Mouse (Mus musculus): ENCODE measurements around the gene Zfyve27. TPM values are rescaled to one million over a fixed set of nuclear protein-coding genes. Genes with fewer than 3 reads are reported as not detected.
A peak's percentile ranks its signal among the peaks of the same experiment; 100 is the strongest.

Gene Zfyve27
- polyA plus RNA-seq, 1 experiment from 2014 or later: 56.4 TPM

DNA sequence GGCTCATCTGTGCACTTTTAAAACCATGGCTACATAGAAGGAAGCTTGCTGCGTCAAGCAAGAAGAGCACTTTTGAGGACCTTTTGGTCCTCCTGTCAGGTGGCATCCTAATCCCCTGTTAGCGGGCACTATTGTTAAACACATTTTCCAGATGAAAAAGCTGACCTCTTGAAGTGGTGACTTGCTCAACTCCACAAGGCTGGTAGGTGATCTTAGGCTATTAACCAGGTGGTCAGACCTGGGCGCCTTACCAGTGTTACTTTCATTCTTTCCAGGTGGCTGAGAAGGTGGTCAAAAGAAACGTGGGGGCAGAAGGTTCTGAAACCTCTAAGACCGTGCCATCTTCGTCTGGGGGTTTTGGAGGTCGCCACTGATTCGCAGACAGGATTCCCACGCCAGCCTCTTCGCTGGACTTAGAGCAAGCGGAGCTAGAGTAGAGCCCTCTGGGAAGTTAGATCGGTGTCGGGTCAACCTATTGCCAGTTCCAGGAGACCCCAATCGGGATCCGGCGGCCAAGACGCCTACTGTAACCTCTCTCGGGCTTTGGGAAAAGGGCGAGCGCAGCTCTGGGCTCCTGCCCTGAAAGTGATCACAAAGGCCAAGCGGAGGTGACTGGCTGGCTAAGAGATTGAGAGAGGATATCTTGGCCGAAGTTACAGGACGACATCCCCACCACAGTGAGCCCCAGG, 35.6 kb upstream of the Zfyve27 start:
- no peaks in the 10 kb centered on the region for H3K9me3 ChIP-seq (ENCODE audit: control insufficient read depth, low read length)
- H3K4me2 ChIP-seq (ENCODE audit: low read length): peak overlapping the region; percentile 92
- WGBS: 4% methylated on average over 23 of the region's 23 CpGs
- H3K27ac ChIP-seq (ENCODE audit: low read depth, low read length): peak overlapping the region; percentile 37; the same call in 1 of the 2 replicates
- H3K27me3 ChIP-seq (replicated peaks; ENCODE audit: control insufficient read depth, insufficient read depth, low read length): no peaks in the 10 kb centered on the region
- ATAC-seq: peak; percentile 3; the same call in 1 of the 2 replicates
- H3K9ac ChIP-seq (ENCODE audit: low read depth, low read length): peak overlapping the region; percentile 79
- H3K36me3 ChIP-seq (ENCODE audit: control insufficient read depth, insufficient read depth, low read length): no peaks in the 10 kb centered on the region
- peak overlapping the region; percentile 49 for H3K4me3 ChIP-seq (ENCODE audit: low read length)
- H3K4me1 ChIP-seq (ENCODE audit: control insufficient read depth, insufficient read depth, low read depth, low read length): peaks cover 8% of the 10 kb centered on the region

DNA sequence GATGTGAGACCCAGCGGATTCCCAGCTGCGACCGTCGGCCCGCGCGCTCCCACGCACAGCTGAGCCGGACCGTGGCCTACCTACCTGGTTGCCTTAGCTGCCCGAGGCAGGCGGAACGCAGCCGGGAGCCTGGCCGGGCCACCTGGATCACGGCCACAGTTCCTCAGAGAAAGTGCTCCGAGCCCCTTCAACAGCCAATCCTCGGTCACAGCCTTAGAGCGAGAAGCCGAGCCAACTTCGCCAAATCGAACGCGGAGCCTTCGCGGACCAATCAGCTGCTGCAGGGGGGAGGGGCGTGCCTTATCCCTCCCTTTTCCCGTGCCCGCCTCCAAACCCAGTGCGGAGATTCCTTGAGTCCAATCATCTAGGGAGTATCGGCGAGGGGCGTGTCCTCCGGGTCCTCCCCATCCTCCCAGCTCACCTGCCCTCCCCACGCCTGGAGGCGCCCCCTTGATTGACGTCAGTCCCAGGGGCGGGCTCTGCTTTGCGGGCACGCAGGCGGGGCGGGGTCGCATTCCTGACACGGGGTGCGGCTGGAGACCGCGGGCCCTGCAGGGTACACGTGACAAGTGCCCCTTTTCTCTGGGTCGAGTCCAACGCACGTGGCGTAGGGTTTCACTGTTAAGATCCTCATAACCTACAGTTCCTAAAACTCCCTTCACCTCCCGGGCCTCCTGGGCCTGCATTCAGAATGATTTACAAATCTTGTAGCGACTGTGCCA, 34.8 kb upstream of the Zfyve27 start, which contains the start of gene Avpi1:
TSS of gene Avpi1 (minus strand) at position 273 of the 722 bp plus-strand sequence.
- Histone ChIP-seq H3K9ac (ENCODE audit: low read depth, low read length) (peak within 1 kb of the TSS; percentile 79), H3K36me3 (ENCODE audit: control insufficient read depth, insufficient read depth, low read length) (no peaks in the 10 kb centered on the region), H3K4me2 (ENCODE audit: low read length) (peak within 1 kb of the TSS; percentile 92), H3K4me3 (ENCODE audit: low read length) (peak within 1 kb of the TSS; percentile 49), H3K27me3 (replicated peaks; ENCODE audit: control insufficient read depth, insufficient read depth, low read length) (no peaks in the 10 kb centered on the region), H3K4me1 (ENCODE audit: control insufficient read depth, insufficient read depth, low read depth, low read length) (peaks cover 8% of the 10 kb centered on the region), H3K9me3 (ENCODE audit: control insufficient read depth, low read length) (no peaks in the 10 kb centered on the region), H3K27ac (ENCODE audit: low read depth, low read length) (peak within 1 kb of the TSS; percentile 37; the same call in 1 of the 2 replicates)
- WGBS: under 1% methylated on average over 52 of the region's 54 CpGs
- ATAC-seq: peak; percentile 96

DNA sequence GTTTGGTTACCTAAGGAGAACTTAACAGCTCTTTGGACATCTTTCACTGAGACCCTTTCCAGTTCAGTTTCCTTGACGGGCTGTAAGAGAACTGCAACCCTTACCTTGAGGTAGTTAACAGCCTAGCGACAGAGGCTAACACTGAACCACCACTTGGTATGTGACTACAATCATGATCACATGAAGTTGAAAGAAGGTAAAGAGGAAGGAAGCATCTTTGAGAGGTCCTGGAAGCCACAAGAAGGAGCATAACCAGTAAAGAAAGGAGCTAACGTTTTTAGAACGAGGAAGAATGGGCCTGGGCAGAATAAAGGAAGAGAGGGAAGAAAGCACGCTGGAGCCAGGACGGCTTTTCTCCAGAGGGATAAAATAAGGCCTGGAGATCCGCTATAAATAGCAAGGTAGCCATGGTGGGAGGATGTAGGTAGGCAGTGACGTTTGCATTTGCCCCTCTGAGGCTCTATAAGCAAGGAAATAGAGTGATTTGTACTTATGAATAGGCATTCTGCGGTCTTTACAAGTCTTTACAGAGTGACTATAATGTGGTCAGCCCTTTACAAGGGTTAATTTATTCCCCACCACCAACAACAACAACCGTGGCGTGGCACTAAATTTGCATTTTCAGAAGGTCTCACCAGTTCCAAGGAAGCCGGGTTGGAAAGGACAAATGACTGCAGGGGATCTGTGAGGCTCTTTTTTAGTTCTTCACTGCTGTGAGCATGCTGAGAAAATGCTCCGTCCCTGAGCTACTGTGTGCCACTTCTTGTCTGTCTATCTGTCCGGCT, 34.0 kb upstream of the Zfyve27 start:
- Histone ChIP-seq H3K9me3 (ENCODE audit: control insufficient read depth, low read length) (no peaks in the 10 kb centered on the region), H3K4me2 (ENCODE audit: low read length) (peak overlapping the region; percentile 92), H3K27ac (ENCODE audit: low read depth, low read length) (peak overlapping the region; percentile 30; the same call in 1 of the 2 replicates), H3K36me3 (ENCODE audit: control insufficient read depth, insufficient read depth, low read length) (no peaks in the 10 kb centered on the region), H3K4me3 (ENCODE audit: low read length) (peak overlapping the region; percentile 49), H3K9ac (ENCODE audit: low read depth, low read length) (no peak overlapping the region; the same call in 1 of the 2 replicates), H3K4me1 (ENCODE audit: control insufficient read depth, insufficient read depth, low read depth, low read length) (peaks cover 8% of the 10 kb centered on the region), H3K27me3 (replicated peaks; ENCODE audit: control insufficient read depth, insufficient read depth, low read length) (no peaks in the 10 kb centered on the region)
- ATAC-seq: peak; percentile 15; the same call in 1 of the 2 replicates
- 13% methylated on average over 14 of the region's 14 CpGs for WGBS

DNA sequence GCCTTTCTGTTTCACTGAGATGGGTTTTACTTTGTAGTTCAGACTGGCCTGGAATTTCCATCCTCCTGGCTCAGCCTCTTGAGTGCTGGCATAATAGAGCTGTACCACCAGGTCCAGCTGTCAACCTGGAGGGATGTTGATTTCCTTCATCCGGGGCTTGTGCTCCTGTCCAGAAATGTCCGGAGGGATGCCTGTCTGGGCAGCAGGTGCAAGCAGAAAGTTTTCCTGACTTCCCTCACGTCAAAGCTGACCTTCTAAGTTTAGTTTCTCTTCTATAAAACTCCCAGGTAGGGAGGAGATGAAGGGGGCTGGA, 33.5 kb upstream of the Zfyve27 start:
- peaks cover 8% of the 10 kb centered on the region for H3K4me1 ChIP-seq (ENCODE audit: control insufficient read depth, insufficient read depth, low read depth, low read length)
- H3K27me3 ChIP-seq (replicated peaks; ENCODE audit: control insufficient read depth, insufficient read depth, low read length): no peaks in the 10 kb centered on the region
- ATAC-seq: no peak
- no peak overlapping the region for H3K9ac ChIP-seq (ENCODE audit: low read depth, low read length)
- no peaks in the 10 kb centered on the region for H3K9me3 ChIP-seq (ENCODE audit: control insufficient read depth, low read length)
- 50% methylated on average over 3 of the region's 3 CpGs for WGBS
- H3K4me3 ChIP-seq (ENCODE audit: low read length): no peak overlapping the region
- H3K36me3 ChIP-seq (ENCODE audit: control insufficient read depth, insufficient read depth, low read length): no peaks in the 10 kb centered on the region
- H3K27ac ChIP-seq (ENCODE audit: low read depth, low read length): no peak overlapping the region
- no peak overlapping the region for H3K4me2 ChIP-seq (ENCODE audit: low read length)

DNA sequence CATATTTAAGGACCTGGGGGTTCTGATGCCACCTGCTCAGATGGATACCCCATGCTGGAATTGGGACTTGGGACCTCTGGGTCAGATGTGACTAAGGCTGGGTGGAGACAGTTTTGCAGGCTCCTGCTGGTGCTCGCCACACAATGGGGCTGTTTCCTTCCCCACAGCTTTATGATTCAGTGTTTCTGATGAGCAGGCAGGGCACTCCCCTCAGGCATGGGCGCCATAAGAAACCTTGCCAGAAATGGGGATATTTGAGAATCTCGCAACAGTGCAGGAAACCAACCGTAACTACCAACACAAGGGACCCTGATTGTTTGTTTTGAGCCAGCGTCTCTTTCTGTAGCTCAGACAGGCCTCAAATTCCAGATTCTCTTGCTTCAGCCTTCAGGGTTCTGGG, 32.6 kb upstream of the Zfyve27 start:
- 71% methylated on average over 5 of the region's 5 CpGs for WGBS
- Histone ChIP-seq H3K4me3 (ENCODE audit: low read length) (no peak overlapping the region), H3K27me3 (replicated peaks; ENCODE audit: control insufficient read depth, insufficient read depth, low read length) (no peaks in the 10 kb centered on the region), H3K36me3 (ENCODE audit: control insufficient read depth, insufficient read depth, low read length) (no peaks in the 10 kb centered on the region), H3K9ac (ENCODE audit: low read depth, low read length) (no peak overlapping the region), H3K27ac (ENCODE audit: low read depth, low read length) (no peak overlapping the region), H3K4me1 (ENCODE audit: control insufficient read depth, insufficient read depth, low read depth, low read length) (peaks cover 8% of the 10 kb centered on the region), H3K9me3 (ENCODE audit: control insufficient read depth, low read length) (no peaks in the 10 kb centered on the region), H3K4me2 (ENCODE audit: low read length) (no peak overlapping the region)
- ATAC-seq: no peak

DNA sequence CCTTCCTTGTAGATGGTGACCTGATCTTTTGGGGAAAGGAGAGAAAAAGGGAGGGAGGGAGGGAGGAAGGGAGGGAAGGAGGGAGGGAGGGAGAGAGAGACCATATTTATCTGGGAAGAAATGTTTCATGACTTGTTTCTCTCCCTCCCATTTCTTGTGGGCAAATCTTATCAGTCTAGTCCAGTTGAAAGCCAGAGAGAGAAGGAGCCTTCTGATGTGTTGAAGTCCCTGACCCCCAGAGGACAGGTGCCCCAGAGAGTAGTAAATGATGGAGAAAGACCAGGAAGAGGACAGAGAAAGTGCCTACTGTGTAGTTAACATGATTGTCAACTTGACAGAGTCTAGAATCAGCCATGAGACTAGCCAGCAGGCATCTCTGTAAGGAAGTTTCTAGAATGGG, 28.7 kb upstream of the Zfyve27 start:
- Histone ChIP-seq H3K27ac (ENCODE audit: low read depth, low read length) (no peak overlapping the region), H3K36me3 (ENCODE audit: control insufficient read depth, insufficient read depth, low read length) (no peaks in the 10 kb centered on the region)
- no peak for ATAC-seq

DNA sequence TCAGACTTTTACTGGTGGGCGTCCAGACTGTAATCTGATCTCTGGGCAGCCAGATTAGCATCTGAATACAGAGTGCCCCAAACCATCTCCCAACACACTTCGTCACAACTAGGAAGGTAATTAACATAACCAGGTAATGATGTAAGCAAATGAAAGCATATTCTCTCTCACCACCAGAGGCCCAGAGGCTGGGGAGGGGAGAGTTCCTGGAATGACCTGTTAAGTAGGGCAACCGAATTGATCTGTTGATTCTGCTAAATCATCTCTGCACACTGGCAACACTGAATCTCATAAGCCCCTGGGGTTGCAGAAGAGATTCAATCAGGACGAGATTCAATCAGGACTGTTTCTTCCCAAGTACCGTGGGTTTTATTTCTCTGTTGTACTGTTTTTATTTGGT, 27.6 kb upstream of the Zfyve27 start:
- ATAC-seq: no peak
- no peaks in the 10 kb centered on the region for H3K4me1 ChIP-seq (ENCODE audit: control insufficient read depth, insufficient read depth, low read depth, low read length)
- no peaks in the 10 kb centered on the region for H3K27me3 ChIP-seq (replicated peaks; ENCODE audit: control insufficient read depth, insufficient read depth, low read length)
- no peak overlapping the region for H3K27ac ChIP-seq (ENCODE audit: low read depth, low read length)
- no peaks in the 10 kb centered on the region for H3K36me3 ChIP-seq (ENCODE audit: control insufficient read depth, insufficient read depth, low read length)
- H3K9ac ChIP-seq (ENCODE audit: low read depth, low read length): no peak overlapping the region
- H3K4me3 ChIP-seq (ENCODE audit: low read length): no peak overlapping the region
- 27% methylated on average over 5 of the region's 5 CpGs for WGBS
- no peaks in the 10 kb centered on the region for H3K9me3 ChIP-seq (ENCODE audit: control insufficient read depth, low read length)
- H3K4me2 ChIP-seq (ENCODE audit: low read length): no peak overlapping the region

More for the DNA sequence above, 28.7 kb upstream of the Zfyve27 start:
- Histone ChIP-seq H3K9ac (ENCODE audit: low read depth, low read length) (no peak overlapping the region), H3K9me3 (ENCODE audit: control insufficient read depth, low read length) (no peaks in the 10 kb centered on the region), H3K27me3 (replicated peaks; ENCODE audit: control insufficient read depth, insufficient read depth, low read length) (no peaks in the 10 kb centered on the region), H3K4me2 (ENCODE audit: low read length) (no peak overlapping the region), H3K4me1 (ENCODE audit: control insufficient read depth, insufficient read depth, low read depth, low read length) (no peaks in the 10 kb centered on the region), H3K4me3 (ENCODE audit: low read length) (no peak overlapping the region)

DNA sequence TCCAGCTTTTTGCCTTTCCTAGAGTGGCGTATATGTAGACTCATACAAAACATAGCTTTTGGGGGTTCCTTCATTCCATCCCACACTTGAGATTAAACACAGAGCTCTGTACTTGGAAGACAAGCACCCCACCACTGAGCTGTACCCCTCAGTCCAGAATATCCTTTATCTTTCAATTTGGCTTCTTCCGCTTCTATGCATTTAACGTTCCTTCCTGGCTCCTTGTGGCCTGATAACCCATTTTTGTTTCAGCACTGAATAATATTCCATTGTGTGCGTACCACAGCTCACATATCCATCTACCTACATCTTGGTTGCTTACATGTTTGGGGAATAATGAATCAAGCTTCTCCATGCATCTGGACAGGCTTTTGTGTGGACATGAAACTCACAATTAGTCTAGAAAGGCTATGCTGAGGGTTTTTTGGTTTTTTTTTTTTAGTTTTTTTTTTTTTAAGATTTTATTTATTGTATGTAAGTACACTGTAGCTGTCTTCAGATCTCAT, 26.5 kb upstream of the Zfyve27 start:
- 93% methylated on average over 4 of the region's 4 CpGs for WGBS
- Histone ChIP-seq H3K4me2 (ENCODE audit: low read length) (no peak overlapping the region), H3K4me3 (ENCODE audit: low read length) (no peak overlapping the region), H3K27me3 (replicated peaks; ENCODE audit: control insufficient read depth, insufficient read depth, low read length) (no peaks in the 10 kb centered on the region), H3K27ac (ENCODE audit: low read depth, low read length) (no peak overlapping the region), H3K4me1 (ENCODE audit: control insufficient read depth, insufficient read depth, low read depth, low read length) (no peaks in the 10 kb centered on the region), H3K9me3 (ENCODE audit: control insufficient read depth, low read length) (no peaks in the 10 kb centered on the region), H3K36me3 (ENCODE audit: control insufficient read depth, insufficient read depth, low read length) (no peaks in the 10 kb centered on the region), H3K9ac (ENCODE audit: low read depth, low read length) (no peak overlapping the region)
- ATAC-seq: no peak

Measured in hindbrain, embryonic 16.5 days (tissue).